Mouse (Mus musculus): Measurements from ENCODE around the gene 1700037H04Rik. TPM values are rescaled to one million over a fixed set of nuclear protein-coding genes. Genes with fewer than 3 reads are reported as not detected.
A peak's percentile ranks its signal among the peaks of the same experiment; 100 is the strongest.

Gene 1700037H04Rik
- polyA plus RNA-seq, 1 experiment from 2014 or later, result 142 TPM

GRCm38 (mm10) chr2:131139886-131140532 is 19.9 kb downstream of the 1700037H04Rik start:
- no peak overlapping the region for H3K4me3 ChIP-seq
- WGBS, result 58% methylated on average over 5 of the region's 5 CpGs
- H3K36me3 ChIP-seq, result peaks cover 35% of the 10 kb centered on the region
- H3K27ac ChIP-seq, result 0 out of 2 replicates have a peak overlapping the region, but pooled peaks have one; percentile 18
- H3K27me3 ChIP-seq (ENCODE audit: insufficient read depth, poor library complexity, severe bottlenecking), result no peaks in the 10 kb centered on the region
- H3K9me3 ChIP-seq, result no peaks in the 10 kb centered on the region
- no peak for DNase-seq (ENCODE audit: low spot score)
- H3K4me1 ChIP-seq (replicated peaks), result peaks cover 46% of the 10 kb centered on the region

DNA sequence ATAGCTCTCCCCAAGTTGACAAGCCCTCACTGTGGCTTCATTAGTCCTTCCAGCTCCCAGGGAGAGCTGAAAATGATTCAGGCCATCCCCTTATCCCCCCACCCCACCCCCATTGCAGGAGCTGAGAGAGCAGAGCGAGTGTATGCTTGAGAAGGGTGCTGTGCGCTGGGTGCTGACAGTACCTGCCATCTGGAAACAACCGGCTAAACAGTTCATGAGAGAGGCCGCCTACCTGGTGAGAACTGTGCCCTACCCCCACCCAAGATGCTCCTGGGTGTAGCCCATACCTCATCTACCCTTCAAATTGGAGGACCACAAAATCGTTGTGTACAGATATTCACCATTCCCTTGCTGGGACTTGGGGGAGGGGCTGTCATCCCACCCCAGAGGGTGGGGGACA is 20.6 kb downstream of the 1700037H04Rik start:
- no peak overlapping the region for H3K27ac ChIP-seq
- no peak overlapping the region for H3K4me3 ChIP-seq
- no peak for DNase-seq (ENCODE audit: low spot score)
- H3K27me3 ChIP-seq (ENCODE audit: insufficient read depth, poor library complexity, severe bottlenecking), result no peaks in the 10 kb centered on the region
- H3K4me1 ChIP-seq (replicated peaks), result peaks cover 48% of the 10 kb centered on the region
- H3K36me3 ChIP-seq, result peaks cover 30% of the 10 kb centered on the region
- no peaks in the 10 kb centered on the region for H3K9me3 ChIP-seq
- WGBS, result 91% methylated on average over 5 of the region's 5 CpGs

DNA sequence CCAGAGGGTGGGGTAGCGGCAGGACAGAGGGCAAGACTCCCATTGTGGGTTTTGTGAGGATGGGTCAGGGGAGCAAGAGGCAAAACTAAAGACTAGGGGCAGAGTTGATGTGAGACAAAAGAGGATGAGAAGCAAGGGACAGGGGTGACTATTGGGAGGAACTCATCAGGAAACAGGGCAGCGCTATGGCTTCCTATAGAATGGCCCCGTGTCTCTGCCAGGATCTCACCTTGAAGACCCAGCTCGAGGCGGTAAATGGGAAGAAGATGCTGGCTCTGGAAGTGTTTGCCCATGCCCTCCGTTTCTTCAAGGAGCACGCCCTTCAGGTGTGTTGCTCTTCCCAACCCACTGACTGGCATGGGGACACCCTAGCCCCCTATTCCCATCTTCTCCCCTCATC is 21.1 kb downstream of the 1700037H04Rik start:
- Histone ChIP-seq H3K27me3 (ENCODE audit: insufficient read depth, poor library complexity, severe bottlenecking) (no peaks in the 10 kb centered on the region), H3K36me3 (peaks cover 26% of the 10 kb centered on the region), H3K4me3 (no peak overlapping the region), H3K9me3 (no peaks in the 10 kb centered on the region), H3K27ac (0 out of 2 replicates have a peak overlapping the region, but pooled peaks have one; percentile 36), H3K4me1 (replicated peaks) (peaks cover 52% of the 10 kb centered on the region)
- no peak for DNase-seq (ENCODE audit: low spot score)
- WGBS, result 77% methylated on average over 7 of the region's 7 CpGs

DNA sequence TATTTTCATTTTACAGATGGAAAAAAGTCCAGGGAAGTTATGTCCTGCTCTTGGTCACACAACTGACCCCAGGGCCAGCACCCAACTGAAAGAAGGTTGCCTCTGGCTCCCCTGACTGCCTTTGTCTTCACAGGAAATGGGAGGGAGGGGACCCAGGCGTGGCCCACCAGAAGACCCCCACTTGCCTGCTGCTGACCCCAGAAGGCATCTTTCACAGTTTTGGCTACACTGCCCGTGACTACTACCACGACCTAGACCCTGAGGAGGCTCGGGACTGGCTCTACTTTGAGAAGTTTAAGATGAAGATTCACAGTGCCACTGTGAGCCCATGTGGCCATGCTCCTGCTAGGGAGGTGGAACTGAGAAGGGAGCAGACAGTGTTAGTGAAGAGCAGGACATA is 21.6 kb downstream of the 1700037H04Rik start:
- 0 out of 2 replicates have a peak overlapping the region, but pooled peaks have one; percentile 36 for H3K27ac ChIP-seq
- H3K4me1 ChIP-seq (replicated peaks), result peaks cover 52% of the 10 kb centered on the region
- no peaks in the 10 kb centered on the region for H3K9me3 ChIP-seq
- no peaks in the 10 kb centered on the region for H3K27me3 ChIP-seq (ENCODE audit: insufficient read depth, poor library complexity, severe bottlenecking)
- H3K4me3 ChIP-seq, result no peak overlapping the region
- WGBS, result 75% methylated on average over 4 of the region's 4 CpGs
- peaks cover 21% of the 10 kb centered on the region for H3K36me3 ChIP-seq
- DNase-seq (ENCODE audit: low spot score), result no peak

- H3K27ac ChIP-seq, result peak overlapping the region; percentile 59
These were observed 24.3 kb downstream of the 1700037H04Rik start for GRCm38 (mm10) chr2:131135521-131136139.

DNA sequence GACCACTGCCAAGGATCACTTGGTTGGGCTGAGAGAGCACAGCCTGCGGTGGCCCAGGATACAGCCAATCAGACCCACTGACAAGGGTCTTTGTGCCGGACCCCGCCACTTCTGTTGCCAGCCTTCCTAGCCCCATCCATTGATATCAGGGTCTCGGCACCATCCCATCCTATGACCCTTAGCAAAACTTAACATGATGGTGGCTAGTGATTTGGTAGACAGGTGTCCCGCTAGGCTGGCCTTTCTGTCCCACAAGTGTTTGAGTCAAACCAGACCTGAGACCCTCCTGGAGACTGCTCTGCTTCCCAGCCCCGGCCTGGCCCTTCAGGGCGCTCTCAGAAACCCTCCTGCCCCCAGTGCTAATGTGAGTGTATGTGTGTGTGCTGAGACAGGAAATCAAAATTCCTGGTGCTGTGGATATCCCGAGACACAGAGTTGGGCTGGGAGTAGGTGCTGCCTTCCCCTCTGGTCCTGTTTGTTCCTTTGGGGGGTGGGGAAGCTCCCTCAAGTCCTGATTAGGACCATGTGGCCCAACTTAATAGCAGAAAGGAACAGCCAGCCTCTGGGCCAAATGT is 25.0 kb downstream of the 1700037H04Rik start:
- H3K36me3 ChIP-seq, result peaks cover 15% of the 10 kb centered on the region; the same call in 1 of the 2 replicates
- H3K27ac ChIP-seq, result peak overlapping the region; percentile 59
- WGBS, result 85% methylated on average over 8 of the region's 8 CpGs
- no peak for DNase-seq (ENCODE audit: low spot score)
- no peaks in the 10 kb centered on the region for H3K9me3 ChIP-seq
- no peaks in the 10 kb centered on the region for H3K27me3 ChIP-seq (ENCODE audit: insufficient read depth, poor library complexity, severe bottlenecking)
- no peak overlapping the region for H3K4me3 ChIP-seq
- H3K4me1 ChIP-seq (replicated peaks), result peaks cover 27% of the 10 kb centered on the region; the same call in 1 of the 2 replicates

More at GRCm38 (mm10) chr2:131135521-131136139, 24.3 kb downstream of the 1700037H04Rik start:
- H3K27me3 ChIP-seq (ENCODE audit: insufficient read depth, poor library complexity, severe bottlenecking), result no peaks in the 10 kb centered on the region
- no peak overlapping the region for H3K4me3 ChIP-seq
- H3K9me3 ChIP-seq, result no peaks in the 10 kb centered on the region
- 69% methylated on average over 11 of the region's 11 CpGs for WGBS
- DNase-seq (ENCODE audit: low spot score), result no peak
- peaks cover 15% of the 10 kb centered on the region; the same call in 1 of the 2 replicates for H3K36me3 ChIP-seq
- H3K4me1 ChIP-seq (replicated peaks), result peaks cover 34% of the 10 kb centered on the region; the same call in 1 of the 2 replicates

GRCm38 (mm10) chr2:131134381-131134780 is 25.5 kb downstream of the 1700037H04Rik start:
- Histone ChIP-seq H3K9me3 (no peaks in the 10 kb centered on the region), H3K27me3 (ENCODE audit: insufficient read depth, poor library complexity, severe bottlenecking) (no peaks in the 10 kb centered on the region), H3K4me1 (replicated peaks) (peaks cover 24% of the 10 kb centered on the region; the same call in 1 of the 2 replicates), H3K36me3 (peaks cover 13% of the 10 kb centered on the region; the same call in 1 of the 2 replicates), H3K4me3 (no peak overlapping the region), H3K27ac (0 out of 2 replicates have a peak overlapping the region, but pooled peaks have one; percentile 59)
- no peak for DNase-seq (ENCODE audit: low spot score)
- 50% methylated on average over 1 of the region's 1 CpGs for WGBS

DNA sequence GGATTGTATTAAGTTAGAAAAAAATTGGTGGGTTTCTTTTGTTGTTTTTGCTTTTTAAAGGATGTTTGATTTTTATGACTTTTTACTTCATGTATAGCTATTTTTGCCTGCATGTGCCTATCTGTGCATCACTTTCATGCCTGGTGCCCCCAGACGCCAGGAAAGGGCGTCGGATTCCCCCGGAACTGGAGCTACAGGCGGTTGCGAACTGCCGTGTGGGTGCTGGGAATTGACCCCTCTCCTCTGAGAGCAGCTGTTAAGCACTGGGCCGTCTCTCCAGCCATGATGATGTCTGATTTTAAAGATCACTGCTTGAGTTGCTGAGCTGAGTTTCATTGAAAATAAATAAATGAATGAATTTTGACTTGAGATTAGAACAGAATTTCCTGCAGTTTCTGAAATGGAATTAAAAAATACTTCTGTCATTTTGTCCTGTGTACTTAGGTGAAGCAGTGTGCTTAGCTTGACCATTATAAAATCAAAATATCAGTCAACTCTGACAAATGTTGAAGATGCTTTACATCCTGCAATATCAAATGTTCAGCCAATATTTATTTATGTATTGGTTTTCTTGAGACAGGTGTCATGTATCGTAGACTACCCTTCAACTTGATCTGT is 26.8 kb downstream of the 1700037H04Rik start, which contains the start of gene Gm11037:
Gm11037 (plus strand) TSS at position 568 of the 618 bp plus-strand sequence.
- no peak for DNase-seq (ENCODE audit: low spot score)
- no peak within 1 kb of the TSS for H3K4me3 ChIP-seq
- H3K4me1 ChIP-seq (replicated peaks), result peaks cover 20% of the 10 kb centered on the region
- H3K36me3 ChIP-seq, result 0 out of 2 replicates have a peak, but pooled peaks cover 6% of the 10 kb centered on the region
- H3K27me3 ChIP-seq (ENCODE audit: insufficient read depth, poor library complexity, severe bottlenecking), result peaks cover 9% of the 10 kb centered on the region
- H3K9me3 ChIP-seq, result no peaks in the 10 kb centered on the region
- WGBS, result 86% methylated on average over 9 of the region's 9 CpGs
- H3K27ac ChIP-seq, result peak within 1 kb of the TSS; percentile 59; the same call in 1 of the 2 replicates

DNA sequence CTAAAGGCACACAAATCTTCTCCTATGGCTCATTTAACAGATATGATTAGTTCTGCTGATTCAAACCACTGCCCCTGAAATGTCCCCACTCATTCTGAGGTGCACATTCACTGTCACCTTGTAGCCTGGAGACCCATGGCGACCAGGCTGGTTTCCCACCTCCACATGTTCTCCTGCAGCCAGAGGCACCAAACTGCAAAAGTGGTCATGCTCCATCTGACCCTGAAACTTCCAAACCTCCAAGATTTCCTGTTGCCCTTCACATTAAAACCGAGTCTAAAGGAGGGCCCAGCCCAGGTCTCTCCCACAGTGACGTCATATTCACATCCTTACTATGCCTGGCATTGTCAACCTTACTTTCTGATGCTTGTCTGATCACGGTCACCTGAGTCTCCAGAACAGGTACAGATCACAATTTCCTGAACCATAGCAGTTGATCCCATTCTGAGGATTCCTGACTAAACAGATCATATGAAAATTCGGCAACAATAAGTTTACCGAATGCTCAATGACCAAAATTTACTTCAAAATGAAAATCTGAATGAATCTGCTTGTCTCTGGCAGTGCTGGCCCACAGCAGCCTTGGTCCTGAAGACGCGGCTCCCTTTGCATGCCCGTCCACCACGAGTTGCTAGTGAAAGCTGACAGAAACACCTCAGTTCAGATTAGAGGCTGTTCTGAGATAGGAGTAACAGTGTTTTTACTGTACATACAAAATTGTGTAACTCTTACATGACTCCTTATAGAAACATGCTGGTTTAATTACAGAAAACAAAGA is 27.6 kb downstream of the 1700037H04Rik start:
- DNase-seq (ENCODE audit: low spot score), result no peak

GRCm38 (mm10) chr2:131130849-131131248 is 29.0 kb downstream of the 1700037H04Rik start:
- H3K27me3 ChIP-seq (ENCODE audit: insufficient read depth, poor library complexity, severe bottlenecking), result peaks cover 16% of the 10 kb centered on the region
- H3K27ac ChIP-seq, result no peak overlapping the region
- 89% methylated on average over 2 of the region's 2 CpGs for WGBS
- H3K36me3 ChIP-seq, result 0 out of 2 replicates have a peak, but pooled peaks cover 3% of the 10 kb centered on the region
- H3K4me1 ChIP-seq (replicated peaks), result peaks cover 41% of the 10 kb centered on the region
- no peak for DNase-seq (ENCODE audit: low spot score)
- no peak overlapping the region for H3K4me3 ChIP-seq
- no peaks in the 10 kb centered on the region for H3K9me3 ChIP-seq

More for the DNA sequence above, 27.6 kb downstream of the 1700037H04Rik start:
- WGBS, result 86% methylated on average over 10 of the region's 10 CpGs
- 0 out of 2 replicates have a peak, but pooled peaks cover 3% of the 10 kb centered on the region for H3K36me3 ChIP-seq
- peaks cover 9% of the 10 kb centered on the region for H3K27me3 ChIP-seq (ENCODE audit: insufficient read depth, poor library complexity, severe bottlenecking)
- peaks cover 27% of the 10 kb centered on the region for H3K4me1 ChIP-seq (replicated peaks)
- H3K4me3 ChIP-seq, result no peak overlapping the region
- no peak overlapping the region for H3K27ac ChIP-seq
- no peaks in the 10 kb centered on the region for H3K9me3 ChIP-seq

DNA sequence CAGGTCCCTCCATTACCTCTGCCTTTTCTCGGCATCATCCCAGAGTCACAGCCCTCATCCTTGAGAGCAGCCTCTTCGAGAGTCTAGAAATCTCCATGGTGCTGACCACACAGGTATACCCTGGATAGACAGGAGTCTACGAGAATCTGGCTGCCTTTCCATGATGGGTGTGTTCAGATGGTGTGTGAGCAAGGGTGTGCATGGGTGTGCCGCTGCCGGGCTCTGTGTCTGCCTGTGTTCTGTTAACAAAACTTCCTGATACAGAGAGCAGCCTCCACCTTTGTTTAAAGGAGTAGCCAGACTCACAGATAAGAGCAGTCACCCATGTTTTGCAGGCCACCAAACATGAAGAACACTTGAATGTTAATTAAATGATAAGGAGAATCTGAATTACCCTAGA is 30.0 kb downstream of the 1700037H04Rik start:
- no peak for DNase-seq (ENCODE audit: low spot score)
- 0 out of 2 replicates have a peak, but pooled peaks cover 3% of the 10 kb centered on the region for H3K36me3 ChIP-seq
- peaks cover 20% of the 10 kb centered on the region for H3K27me3 ChIP-seq (ENCODE audit: insufficient read depth, poor library complexity, severe bottlenecking)
- WGBS, result 80% methylated on average over 5 of the region's 5 CpGs
- no peak overlapping the region for H3K4me3 ChIP-seq
- no peak overlapping the region for H3K27ac ChIP-seq
- no peaks in the 10 kb centered on the region for H3K9me3 ChIP-seq
- peaks cover 37% of the 10 kb centered on the region for H3K4me1 ChIP-seq (replicated peaks)

Measured in hindbrain, embryonic 10.5 days (tissue).